Comparison of ENCODE assay signal across 19 mouse cellular contexts in the genomic region with DNA sequence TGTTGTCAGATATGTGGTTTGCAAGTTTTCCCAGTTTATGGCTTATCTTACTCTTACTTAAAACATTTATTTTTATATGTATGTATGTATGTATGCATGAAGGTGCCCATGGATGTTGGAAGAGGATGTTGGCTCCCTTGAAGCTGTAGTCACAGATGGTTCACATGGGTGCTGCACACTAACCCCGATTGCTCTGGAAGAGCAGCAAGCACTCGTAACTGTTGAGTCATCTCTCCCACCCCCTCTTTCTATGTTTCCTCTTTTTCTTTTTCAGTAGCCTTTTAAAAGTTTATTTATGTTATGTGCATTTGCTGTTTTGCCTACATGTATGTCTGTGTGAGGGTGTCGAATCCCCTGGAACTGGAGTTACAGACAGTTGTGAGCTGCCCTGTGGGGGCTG. TPM values are rescaled to one million over a fixed set of nuclear protein-coding genes. Genes with fewer than 3 reads are reported as not detected.
A peak's percentile ranks its signal among the peaks of the same experiment; 100 is the strongest.
DNase-seq lines count a peak whose midpoint lies in the region; ATAC-seq lines count a peak whose summit lies in the region.
"Had no signal": no experiment of that assay in that cellular context is flagged by ENCODE, and none has a peak within 500 bp of the region (broad histone marks: within the 10 kb centered on the region; RNA-seq: fewer than 3 reads in every experiment).

No protein-coding gene starts in this region.

- ATAC-seq in granulocyte monocyte progenitor cell, adult 5-6 weeks (replicated peaks; ENCODE audit: poor library complexity, severe bottlenecking): 0 out of 2 replicates have a peak, but pooled peaks have one; percentile 31
- ATAC-seq: forebrain, embryonic 14.5 days; forebrain, postnatal 0 days had no signal

- DNase-seq in A20 (ENCODE audit: low read depth, low spot score) (peak; percentile 48), MEL-GATA-1-ER (ENCODE audit: extremely low read depth, low read depth) (peak; percentile 59)
- DNase-seq in layer of hippocampus, postnatal 10 days (ENCODE audit: low spot score in 2 of 2): no peak
- no peak for DNase-seq in adrenal gland, postnatal 14 days
- no peak for DNase-seq in embryo, embryonic 10 days (ENCODE audit: low spot score)
- DNase-seq: adrenal gland, postnatal 10 days; cerebellum, adult 18-20 months; cerebellum, adult 9-10 months; cerebellum, postnatal 14 days; forebrain, postnatal 0 days; gastrocnemius, adult 2 months; gastrocnemius, postnatal 14 days; heart, adult 18-20 months; heart, postnatal 10 days; heart, postnatal 36 days; kidney, adult 11 months; kidney, adult 8-10 months had no signal

RNA-seq across cellular contexts. Expression of a gene that starts 4.0 kb away (rescaled TPM):
- total RNA-seq in granulocyte monocyte progenitor cell, adult 5-6 weeks (2014; fragmentation: Nextera tagmentation): 4.0 and 8.1 TPM in 2 replicates
- total RNA-seq in granulocyte monocyte progenitor cell, adult 5-6 weeks (2017): 5.4 TPM in 2 replicates
- 100 to 1,000 TPM; 519 to 525 TPM for total RNA-seq in layer of hippocampus, postnatal 10 days (2021)
- 223 and 229 TPM in 2 replicates for total RNA-seq in adrenal gland, postnatal 14 days (2021)

Comparison
In these comparisons a context has a peak if more than half of its experiments do, and no peak if none do; other contexts are left out.
1. DNase-seq: peak in A20 (single experiment) and MEL-GATA-1-ER (single experiment); none in layer of hippocampus, postnatal 10 days (0 of 2), adrenal gland, postnatal 14 days (single experiment) and embryo, embryonic 10 days (single experiment).
2. RNA of a gene that starts 4.0 kb away (total RNA-seq): 519 to 525 TPM in layer of hippocampus, postnatal 10 days and 223 to 229 TPM in adrenal gland, postnatal 14 days; 4.0 to 8.1 TPM in granulocyte monocyte progenitor cell, adult 5-6 weeks; every median in the first group is over 10 times any median in the second.